Mouse (Mus musculus) skeletal muscle tissue, adult 2 months (tissue): ENCODE data around the gene Pfkfb2.
A peak's percentile ranks its signal among the peaks of the same experiment; 100 is the strongest.
"Not testable (repeated sequence)": the region's sequence is repeated elsewhere in the genome, so short reads cannot be mapped to it uniquely, and the experiment has no call there.

Experiments
- DNase-seq: peaks from one replicate; pipeline ENCODE4 v3.0.0-alpha.2; 2012; ENCODE audit warnings: low read depth, low spot score

Pfkfb2 gene

DNA sequence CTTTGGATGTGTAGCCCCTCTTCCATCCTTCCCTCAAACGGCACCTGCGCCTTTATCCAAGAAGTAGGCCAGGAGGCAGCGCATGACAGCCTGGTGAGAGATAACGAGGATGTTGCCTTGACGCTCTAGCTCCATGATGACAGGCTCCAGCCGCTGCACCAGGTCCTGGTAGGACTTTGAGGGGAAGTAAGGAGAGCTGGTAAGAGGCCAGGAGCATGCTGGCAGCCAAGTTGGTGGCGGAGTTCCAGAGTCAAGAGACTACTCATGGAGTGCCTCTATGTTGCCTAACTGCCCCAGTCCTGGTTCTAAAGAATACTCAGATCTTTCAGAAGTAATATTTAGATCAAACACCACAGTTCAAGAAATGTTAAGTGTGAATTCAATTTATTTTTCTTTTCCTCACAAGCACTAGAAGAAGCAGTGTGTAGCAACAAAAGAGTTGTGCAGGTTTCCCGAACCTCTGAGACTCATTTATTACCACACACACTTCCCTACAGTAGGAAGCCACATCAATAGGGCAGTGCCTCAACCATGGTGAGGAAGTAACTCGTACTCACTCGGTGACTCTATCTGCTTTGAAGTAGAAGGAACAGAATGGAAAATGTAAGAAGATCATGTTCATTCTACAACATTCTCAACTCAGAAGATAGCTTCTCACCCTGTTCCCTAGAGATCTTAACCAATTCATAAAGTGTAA, 29.0 kb downstream of the Pfkfb2 start:
- peak; percentile 11 for DNase-seq

DNA sequence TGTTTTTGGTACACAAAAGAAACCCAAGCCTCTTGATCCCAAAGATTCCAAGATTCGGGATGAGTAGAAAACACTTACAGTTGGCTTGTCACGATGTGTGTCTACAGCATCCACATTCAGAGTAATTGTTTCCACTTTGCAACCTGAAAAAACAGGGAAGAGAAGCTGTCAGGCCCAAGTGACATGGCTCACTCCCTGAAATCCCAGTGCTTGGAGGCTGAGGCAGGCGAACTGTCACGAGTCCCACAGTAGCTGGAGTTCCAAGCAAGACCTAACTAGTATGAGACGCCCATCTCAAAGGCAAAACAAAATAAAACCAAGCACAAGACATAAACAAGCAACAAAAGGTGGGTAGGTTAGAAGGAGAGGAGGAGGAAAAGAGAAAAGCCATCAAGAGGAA, 30.5 kb downstream of the Pfkfb2 start:
- DNase-seq: no peak

DNA sequence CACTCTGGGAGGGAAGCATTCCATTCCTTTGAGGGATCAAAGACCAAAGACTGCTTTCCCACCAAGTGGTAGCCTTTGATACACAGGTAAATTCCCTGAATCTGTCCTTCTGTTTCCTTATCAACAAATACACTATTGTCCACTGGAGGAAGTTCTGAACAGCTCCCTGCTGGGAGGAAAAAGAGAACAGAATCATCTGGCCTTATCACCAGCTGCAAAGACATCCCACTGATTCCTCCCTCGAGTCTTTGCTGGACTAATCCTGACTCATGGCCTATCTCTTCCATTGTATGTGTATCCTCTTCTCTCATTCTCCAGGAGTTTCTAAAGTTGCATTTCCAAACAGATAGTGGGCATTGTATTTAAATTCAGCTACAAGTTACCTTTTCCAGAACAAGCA, 45.1 kb downstream of the Pfkfb2 start:
- DNase-seq: no peak

DNA sequence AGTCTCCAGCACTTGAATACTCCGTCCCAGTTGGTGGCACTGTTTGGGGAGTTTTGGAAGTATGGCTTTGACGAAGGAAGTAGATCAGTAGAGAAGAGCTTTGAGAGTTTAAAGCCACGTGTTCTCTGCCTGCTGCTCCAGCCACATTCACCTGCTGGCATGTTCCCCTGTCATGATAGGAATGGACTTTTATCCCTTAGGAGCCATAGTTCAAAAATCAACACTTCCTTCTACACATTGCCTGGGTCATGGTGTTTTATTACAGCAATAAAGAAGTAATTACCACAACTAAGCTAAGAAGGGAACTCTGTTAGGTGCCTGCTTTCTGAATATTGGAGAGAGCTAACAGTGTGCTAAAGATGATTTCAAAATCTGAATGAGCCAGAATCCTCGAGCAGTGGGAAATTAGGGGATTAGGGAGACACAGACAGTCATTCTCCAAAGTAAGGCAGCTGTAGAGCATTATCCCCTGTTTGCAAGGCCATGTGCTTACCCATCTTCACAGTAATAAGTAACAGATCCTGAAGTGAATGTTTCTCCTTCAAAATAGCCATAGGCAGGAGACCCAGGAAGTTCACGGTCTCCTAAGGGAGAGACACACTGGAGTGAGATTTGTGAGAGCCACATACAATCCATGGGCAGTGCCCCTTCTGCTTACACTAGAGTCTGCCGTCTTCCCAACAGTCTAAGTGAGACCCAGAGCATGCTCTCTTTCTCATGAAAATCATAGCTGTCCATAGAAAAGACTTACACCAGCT, 47.2 kb downstream of the Pfkfb2 start:
- DNase-seq: no peak

DNA sequence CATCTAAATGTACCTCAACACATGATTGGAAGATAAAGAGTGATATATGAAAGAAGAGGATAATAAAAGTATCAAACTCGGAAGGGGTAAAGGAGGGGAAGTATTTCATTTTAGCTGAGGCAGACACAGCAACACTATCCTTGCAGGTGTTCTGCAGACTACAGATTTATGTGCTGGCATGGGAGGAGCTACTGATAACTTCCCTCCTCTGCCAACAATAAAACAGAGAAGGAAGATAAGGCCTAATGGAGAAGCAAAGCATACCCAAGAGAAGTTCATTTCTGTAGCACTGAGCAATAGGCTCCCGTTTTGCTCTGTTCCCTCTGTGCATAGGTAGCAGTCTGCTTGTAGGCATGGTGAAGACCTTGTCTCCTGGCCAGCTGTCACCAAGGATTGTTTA, 48.0 kb downstream of the Pfkfb2 start:
- DNase-seq: no peak

DNA sequence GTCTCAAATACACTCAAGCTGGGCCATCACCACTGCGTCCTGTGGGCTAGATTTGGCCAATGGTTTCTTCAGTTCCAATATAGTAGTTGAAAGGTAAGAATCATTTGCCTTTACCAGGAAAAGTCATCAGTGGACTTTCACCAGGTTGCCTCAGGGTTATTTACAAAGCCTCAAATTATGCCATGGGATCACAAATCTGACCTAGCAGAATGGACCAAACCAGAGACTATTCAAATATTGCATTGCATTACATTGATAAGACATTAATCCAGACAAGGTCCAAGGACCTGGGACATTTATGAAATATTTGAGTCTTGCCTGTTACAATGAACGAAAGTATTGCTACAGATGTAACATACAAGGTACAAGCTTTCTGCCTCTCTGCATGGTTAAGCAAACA, 50.5 kb downstream of the Pfkfb2 start:
- no peak for DNase-seq

DNA sequence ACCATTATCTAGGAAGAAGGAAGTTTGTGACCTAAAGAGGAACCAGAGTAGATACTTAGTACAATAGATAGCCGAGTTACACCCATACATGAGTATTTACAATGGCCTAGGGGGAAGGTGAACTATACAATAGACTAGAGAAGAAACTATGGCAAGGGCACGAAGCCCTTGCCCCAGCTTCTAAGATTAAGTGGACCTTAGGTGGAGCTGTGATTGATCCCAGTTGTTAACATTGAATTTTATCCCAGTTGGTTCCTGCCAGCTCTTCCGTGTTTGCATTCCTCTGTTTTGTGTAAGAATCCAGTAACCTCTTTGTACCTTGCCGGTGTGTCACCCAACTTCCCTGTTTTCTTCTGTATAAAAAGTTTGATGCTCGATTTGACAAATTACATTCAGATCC, 65.5 kb downstream of the Pfkfb2 start:
- not testable (repeated sequence) for DNase-seq

DNA sequence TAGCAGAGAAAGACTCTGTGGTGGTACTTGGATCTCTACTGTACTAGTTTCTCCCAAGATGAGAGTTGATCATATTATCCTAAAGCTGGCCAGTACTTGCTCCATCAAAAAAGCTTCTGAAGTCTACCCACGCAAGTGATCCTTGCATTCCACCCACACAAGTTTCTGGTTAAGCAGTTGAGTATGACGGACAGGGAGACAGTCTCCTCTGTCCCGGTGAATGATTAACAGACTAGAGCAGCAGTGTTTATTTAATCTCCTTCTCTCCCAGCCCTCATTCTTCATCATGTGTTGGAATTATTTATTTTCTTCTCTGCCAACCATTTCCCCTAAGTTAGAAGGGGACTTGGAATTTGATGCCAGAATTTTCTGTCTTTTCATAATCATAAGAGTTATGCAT, 67.6 kb downstream of the Pfkfb2 start, which contains the start of gene C4bp:
Gene C4bp (minus strand): TSS at position 179 of the 400 bp plus-strand sequence.
- DNase-seq: no peak

DNA sequence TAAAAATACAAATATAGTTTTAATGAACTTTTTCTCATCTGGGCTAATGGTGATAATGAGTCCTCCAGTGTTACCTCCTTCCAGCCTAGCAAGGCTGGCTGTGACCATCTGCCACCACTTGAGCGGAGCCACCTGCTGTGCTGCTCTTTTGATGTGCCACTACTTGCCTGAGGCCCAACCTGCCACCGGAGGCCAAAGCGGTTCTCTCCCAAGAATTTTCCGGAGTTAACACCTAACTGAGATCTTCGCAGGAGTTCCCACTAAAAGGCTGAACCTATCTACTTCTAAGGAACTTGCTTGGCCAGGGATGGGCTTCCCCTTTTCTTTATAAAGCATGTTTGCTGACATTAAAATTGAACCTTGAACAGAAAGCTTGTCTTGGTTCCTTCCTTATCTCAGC, 69.4 kb downstream of the Pfkfb2 start:
- DNase-seq: not testable (repeated sequence)

DNA sequence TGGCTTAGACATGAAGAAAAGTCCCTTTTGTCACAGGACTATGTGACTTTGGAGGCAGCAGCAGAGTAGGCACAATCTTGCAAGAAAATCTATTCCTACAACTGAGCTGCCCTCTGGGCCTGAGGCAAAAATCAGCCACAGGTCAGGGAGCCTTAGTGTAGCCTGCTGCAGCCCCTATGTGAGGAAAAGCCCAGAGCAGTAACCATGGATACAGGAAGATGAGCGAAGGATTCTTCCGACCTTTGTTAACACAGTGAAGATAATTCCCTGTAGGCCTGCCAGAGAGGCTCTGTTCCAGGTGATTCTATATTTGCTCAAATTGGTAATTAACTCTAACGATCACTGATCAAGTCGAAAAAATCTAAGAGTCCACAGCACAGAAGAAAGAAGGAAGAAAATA, 85.0 kb downstream of the Pfkfb2 start:
- no peak for DNase-seq

DNA sequence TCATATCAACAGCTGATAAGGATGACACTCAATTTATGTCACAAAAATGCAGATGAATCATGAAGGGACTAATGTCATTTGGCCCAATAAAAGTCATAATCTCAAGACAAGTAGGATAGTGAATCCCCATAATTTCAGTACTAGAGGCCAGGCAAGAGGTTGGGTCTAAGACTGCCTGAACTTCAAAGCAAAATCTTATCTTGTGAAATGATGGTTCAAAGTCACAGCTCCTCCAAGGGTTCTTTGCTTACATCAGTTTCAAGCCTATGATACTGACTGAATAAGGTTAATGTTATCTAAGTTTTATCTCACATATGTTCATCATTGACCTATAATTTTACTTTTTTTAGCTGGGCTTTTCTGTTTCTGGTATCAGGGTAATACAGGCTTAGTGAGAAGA, 88.1 kb downstream of the Pfkfb2 start:
- no peak for DNase-seq
